Mouse (Mus musculus) C2C12 (cell line): Measurements from ENCODE around the gene Usp22.

Experiments used
- CEBPB ChIP-seq: IDR thresholded peaks from one replicate; pipeline ENCODE4 v1.6.1; 2011; ENCODE audit warnings: low read depth, mild to moderate bottlenecking, control low read depth, moderate library complexity
- CTCF ChIP-seq: IDR thresholded peaks from one replicate; pipeline ENCODE4 v1.5.1; 2011; ENCODE audit not compliant: control insufficient read depth, insufficient read depth, insufficient read length
- FOSL1 ChIP-seq: IDR thresholded peaks from one replicate; pipeline ENCODE4 v1.8.0; 2011; ENCODE audit warnings: mild to moderate bottlenecking, low read length; ENCODE audit not compliant: poor library complexity, insufficient read depth, severe bottlenecking
- MAX ChIP-seq: IDR thresholded peaks from one replicate; pipeline ENCODE4 v1.6.1; 2011; ENCODE audit warnings: mild to moderate bottlenecking, control low read depth
- MYOD1 ChIP-seq: IDR thresholded peaks from one replicate; pipeline ENCODE4 v1.6.1; 2011; ENCODE audit warnings: low read depth; ENCODE audit not compliant: control insufficient read depth, insufficient read length
- MYOG ChIP-seq: IDR thresholded peaks from one replicate; pipeline ENCODE4 v1.6.1; 2011; ENCODE audit not compliant: control insufficient read depth, insufficient read length; ENCODE audit errors: extremely low read depth
- USF1 ChIP-seq: IDR thresholded peaks from one replicate; pipeline ENCODE4 v1.6.1; 2011; ENCODE audit warnings: low read depth, mild to moderate bottlenecking, control low read depth, moderate library complexity

GRCm38 (mm10) chr11:61205167-61205950, 30.5 kb upstream of the Usp22 start:
- no peak for TF ChIP-seq CTCF
- no peak for TF ChIP-seq USF1
- no peak for TF ChIP-seq MAX
- no peak for TF ChIP-seq MYOG
- TF ChIP-seq MYOD1 = no peak
- no peak for TF ChIP-seq CEBPB
- no peak for TF ChIP-seq FOSL1
